Mouse (Mus musculus) liver, postnatal 0 days (tissue): ENCODE results near the gene Necab3.

Source experiments
- CTCF ChIP-seq: sonication (generic); IDR thresholded peaks from 2 replicates; pipeline ENCODE4 v1.5.1; 2016; ENCODE audit warnings: antibody characterized with exemption, low read depth
- EP300 ChIP-seq: IDR thresholded peaks from 2 replicates; pipeline ENCODE4 v1.6.1; 2016; ENCODE audit warnings: antibody characterized with exemption, low read depth, mild to moderate bottlenecking

GRCm38 (mm10) chr2:154546711-154547110 is 12.0 kb downstream of the Necab3 start, which contains the start of gene 1700003F12Rik:
- TF ChIP-seq CTCF, result no peak
- TF ChIP-seq EP300, result no peak
